Mouse (Mus musculus) forebrain, embryonic 16.5 days (tissue): ENCODE measurements at regions not wholly inside any gene's neighbourhood (a gene's known extent, or its start where the extent isn't known, plus 50 kb on each side); places are given as distances from the start of the nearest gene placed in this dataset.

Source experiments
- ATAC-seq: fragments of 200-750 bp; cut with Nextera tagmentation; 2 replicates; pipeline ENCODE4 v1.8.0; 2017; ENCODE audit warnings: mild to moderate bottlenecking, moderate library complexity
- H3K27ac ChIP-seq: fragments of 300-500 bp; sonication (generic); 2 replicates; pipeline ENCODE4 v1.5.1; 2014; ENCODE audit warnings: low read length, control low read depth
- H3K27me3 ChIP-seq: fragments of 300-500 bp; sonication (generic); replicated peaks from 2 replicates; pipeline ENCODE4 v1.6.1; 2014; ENCODE audit warnings: low read length; ENCODE audit not compliant: control insufficient read depth, insufficient read depth
- H3K36me3 ChIP-seq: fragments of 300-500 bp; sonication (generic); 2 replicates; pipeline ENCODE4 v1.6.1; 2014; ENCODE audit not compliant: control insufficient read depth, insufficient read depth
- H3K4me1 ChIP-seq: fragments of 300-500 bp; sonication (generic); replicated peaks from 2 replicates; pipeline ENCODE4 v1.6.1; 2014; ENCODE audit warnings: low read length; ENCODE audit not compliant: control insufficient read depth, insufficient read depth
- H3K4me2 ChIP-seq: fragments of 300-500 bp; sonication (generic); 2 replicates; pipeline ENCODE4 v1.6.1; 2014; ENCODE audit warnings: mild to moderate bottlenecking, low read length, control low read depth
- H3K4me3 ChIP-seq: fragments of 300-500 bp; sonication (generic); replicated peaks from 2 replicates; pipeline ENCODE4 v1.5.1; 2014; ENCODE audit warnings: mild to moderate bottlenecking, low read length, control low read depth
- H3K9ac ChIP-seq: fragments of 300-500 bp; sonication (generic); replicated peaks from 2 replicates; pipeline ENCODE4 v1.6.1; 2014; ENCODE audit warnings: low read depth, low read length, control low read depth
- H3K9me3 ChIP-seq: fragments of 300-500 bp; sonication (generic); 2 replicates; pipeline ENCODE4 v1.6.1; 2016; ENCODE audit warnings: low read length; ENCODE audit not compliant: control insufficient read depth
- WGBS: fragments of 180-500 bp; shearing (Covaris S2); extraction: QIAGEN DNeasy Blood & Tissue Kit; methylation state at CpG from one replicate; pipeline ENCODE4 v1.1.7; 2014; 5-methylcytosine and 5-hydroxymethylcytosine counted together

- Histone ChIP-seq H3K27ac (no peak overlapping the region), H3K9ac (no peak overlapping the region), H3K9me3 (no peaks in the 10 kb centered on the region), H3K4me1 (peaks cover 13% of the 10 kb centered on the region), H3K4me2 (no peak overlapping the region), H3K4me3 (no peak overlapping the region), H3K27me3 (no peaks in the 10 kb centered on the region), H3K36me3 (no peaks in the 10 kb centered on the region)
- ATAC-seq: peak; percentile 54; the same call in 1 of the 2 replicates
- 48% methylated on average over 10 of the region's 10 CpGs for WGBS
Observed at GRCm38 (mm10) chr3:101700974-101701610, 96.6 kb upstream of the Atp1a1 start.

DNA sequence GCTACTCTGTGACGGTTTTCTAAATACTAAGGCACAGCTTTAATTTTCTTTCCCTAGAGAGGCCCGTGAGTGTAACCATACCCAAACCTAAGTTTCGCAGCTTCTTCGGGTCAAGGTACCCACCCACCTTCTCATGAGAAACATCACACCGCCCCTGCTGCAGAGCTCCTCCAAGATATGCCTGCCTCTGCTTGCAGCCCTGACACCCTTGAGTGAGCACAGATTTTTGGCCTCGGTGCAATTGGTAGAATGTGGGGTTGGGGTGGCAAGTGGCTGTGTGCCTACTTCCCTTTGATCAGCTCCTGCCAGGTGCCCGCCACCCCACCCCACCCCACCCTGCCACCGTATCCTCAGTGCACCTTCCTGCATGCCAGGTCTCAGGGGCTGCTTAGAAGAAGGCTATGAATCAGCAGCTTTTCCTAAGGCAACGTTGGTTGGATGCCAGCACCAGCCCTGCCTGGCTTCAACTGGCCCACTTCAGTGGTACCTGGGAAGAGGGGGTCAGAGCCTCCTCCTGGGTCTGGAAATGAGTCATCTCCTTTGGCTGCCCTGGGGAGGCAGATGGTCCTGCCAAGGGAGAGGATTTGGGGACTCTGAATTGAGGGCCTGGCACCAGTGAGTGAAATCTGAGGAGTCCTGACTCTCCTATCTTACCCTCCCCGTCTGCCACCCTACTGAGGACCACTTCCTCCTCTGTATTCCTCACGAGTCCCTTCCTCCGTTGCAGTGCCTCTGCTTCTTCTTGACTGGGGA, 95.6 kb upstream of the Atp1a1 start:
- Histone ChIP-seq H3K36me3 (no peaks in the 10 kb centered on the region), H3K27ac (no peak overlapping the region), H3K4me3 (no peak overlapping the region), H3K27me3 (no peaks in the 10 kb centered on the region), H3K4me2 (no peak overlapping the region), H3K9me3 (no peaks in the 10 kb centered on the region), H3K4me1 (peaks cover 13% of the 10 kb centered on the region), H3K9ac (no peak overlapping the region)
- WGBS: 68% methylated on average over 12 of the region's 12 CpGs
- 0 out of 2 replicates have a peak, but pooled peaks have one; percentile 29 for ATAC-seq

DNA sequence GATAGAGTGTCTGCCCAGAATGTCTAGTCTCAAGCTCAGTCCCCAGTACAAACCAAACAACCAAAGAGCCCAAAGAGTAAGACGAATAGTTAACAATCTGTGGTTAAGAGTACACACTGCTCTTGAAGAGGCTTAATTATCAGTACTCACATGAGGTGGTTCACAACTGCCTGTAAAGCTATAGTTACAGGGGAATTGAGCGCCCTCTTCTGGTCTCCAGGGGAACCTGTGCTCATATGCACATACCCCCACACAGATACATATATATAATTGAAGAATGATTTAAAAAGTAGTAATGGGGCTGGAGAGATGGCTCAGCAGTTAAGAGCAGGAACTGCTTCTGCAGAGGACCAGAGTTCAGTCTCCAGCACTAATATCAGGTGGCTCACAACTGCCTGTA, 92.3 kb upstream of the Atp1a1 start:
- Histone ChIP-seq H3K36me3 (no peaks in the 10 kb centered on the region), H3K27ac (no peak overlapping the region), H3K9ac (no peak overlapping the region), H3K9me3 (no peaks in the 10 kb centered on the region), H3K4me2 (no peak overlapping the region), H3K4me1 (peaks cover 12% of the 10 kb centered on the region), H3K4me3 (no peak overlapping the region), H3K27me3 (no peaks in the 10 kb centered on the region)
- no peak for ATAC-seq
- 88% methylated on average over 2 of the region's 2 CpGs for WGBS

DNA sequence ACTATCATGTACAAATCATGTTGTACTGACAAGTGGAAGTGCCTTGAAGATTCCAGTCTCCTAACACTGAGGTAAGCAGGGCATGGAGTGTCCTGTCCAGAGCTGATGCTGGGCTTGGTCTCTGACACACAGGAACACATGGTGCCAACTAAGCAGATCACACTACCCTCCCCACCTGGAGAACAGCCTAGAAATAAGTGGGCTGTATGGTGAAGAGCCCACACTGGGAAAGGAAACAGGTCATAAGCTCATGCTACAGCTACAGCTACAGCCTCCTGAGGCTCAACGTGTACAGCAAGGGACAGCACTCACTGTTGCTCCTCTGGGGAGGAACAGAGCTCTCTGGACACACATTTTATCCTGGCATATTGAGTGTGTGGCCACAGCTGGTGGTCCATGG, 89.8 kb upstream of the Atp1a1 start:
- Histone ChIP-seq H3K9me3 (no peaks in the 10 kb centered on the region), H3K4me1 (no peaks in the 10 kb centered on the region), H3K27me3 (no peaks in the 10 kb centered on the region), H3K4me3 (no peak overlapping the region), H3K36me3 (no peaks in the 10 kb centered on the region), H3K9ac (no peak overlapping the region), H3K27ac (no peak overlapping the region), H3K4me2 (no peak overlapping the region)
- WGBS: 71% methylated on average over 1 of the region's 1 CpGs
- ATAC-seq: no peak

DNA sequence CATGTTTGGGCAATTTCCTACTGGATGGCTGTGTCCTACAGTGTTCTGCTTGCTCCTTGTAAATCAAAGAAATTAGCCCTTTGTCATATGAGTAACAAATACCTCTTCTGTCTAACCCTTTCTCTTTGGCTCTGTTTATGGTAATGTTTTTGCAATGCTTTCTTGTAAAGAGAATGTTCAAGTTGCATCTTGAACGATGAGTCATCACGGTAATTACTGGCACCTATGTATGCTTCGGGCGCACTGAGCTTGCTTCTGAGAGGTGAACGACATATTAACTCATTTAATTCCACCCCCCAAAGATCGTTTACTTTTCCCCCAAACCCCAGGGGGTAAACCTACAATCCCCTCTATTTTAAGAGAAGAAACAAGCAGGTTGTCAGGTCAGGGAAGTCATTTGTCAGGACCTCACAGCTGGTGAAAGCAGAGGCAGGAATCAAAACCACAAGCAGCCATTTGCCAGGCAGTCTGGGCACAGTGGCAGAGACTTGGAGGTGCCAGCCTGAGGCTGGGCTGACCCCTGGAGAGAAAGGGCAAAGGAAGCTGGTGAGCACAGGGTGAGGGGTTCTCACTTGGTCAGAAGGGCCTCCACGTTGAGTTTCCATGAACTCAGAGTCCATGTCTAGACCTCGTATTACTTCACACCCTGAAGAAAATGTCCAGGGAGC, 87.6 kb upstream of the Atp1a1 start:
- ATAC-seq: no peak
- Histone ChIP-seq H3K9me3 (no peaks in the 10 kb centered on the region), H3K4me2 (no peak overlapping the region), H3K9ac (no peak overlapping the region), H3K27me3 (no peaks in the 10 kb centered on the region), H3K4me3 (no peak overlapping the region), H3K36me3 (no peaks in the 10 kb centered on the region), H3K27ac (no peak overlapping the region), H3K4me1 (no peaks in the 10 kb centered on the region)
- 67% methylated on average over 8 of the region's 8 CpGs for WGBS

- Histone ChIP-seq H3K27ac (no peak overlapping the region), H3K9ac (no peak overlapping the region), H3K36me3 (no peaks in the 10 kb centered on the region), H3K27me3 (no peaks in the 10 kb centered on the region), H3K9me3 (no peaks in the 10 kb centered on the region), H3K4me3 (no peak overlapping the region), H3K4me1 (no peaks in the 10 kb centered on the region), H3K4me2 (no peak overlapping the region)
- no peak for ATAC-seq
- 61% methylated on average over 2 of the region's 2 CpGs for WGBS
Observed at GRCm38 (mm10) chr3:101690779-101691178, 86.3 kb upstream of the Atp1a1 start.

DNA sequence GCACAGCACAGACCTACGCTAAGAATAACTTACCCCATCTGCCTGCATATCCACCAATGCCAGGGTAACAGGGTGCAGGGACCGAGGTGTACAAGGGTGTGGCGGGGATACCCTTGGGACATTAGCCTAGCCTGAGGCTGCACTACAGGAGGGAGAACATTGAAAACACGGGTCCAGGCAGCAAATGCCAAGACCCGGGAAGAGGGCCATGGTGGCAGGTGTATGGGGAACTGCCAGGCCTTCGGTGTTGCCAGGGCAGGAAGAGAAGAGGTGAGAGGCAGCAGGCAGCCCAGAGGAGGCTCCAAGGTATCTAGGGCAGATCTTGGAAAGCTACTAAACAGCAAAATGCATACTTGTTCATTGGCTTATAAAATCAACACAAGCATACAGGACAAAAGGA, 85.7 kb upstream of the Atp1a1 start:
- H3K27ac ChIP-seq: no peak overlapping the region
- no peak overlapping the region for H3K9ac ChIP-seq
- H3K4me2 ChIP-seq: no peak overlapping the region
- H3K36me3 ChIP-seq: no peaks in the 10 kb centered on the region
- H3K4me1 ChIP-seq: no peaks in the 10 kb centered on the region
- ATAC-seq: no peak
- WGBS: 81% methylated on average over 6 of the region's 6 CpGs
- no peak overlapping the region for H3K4me3 ChIP-seq
- H3K27me3 ChIP-seq: no peaks in the 10 kb centered on the region
- no peaks in the 10 kb centered on the region for H3K9me3 ChIP-seq

GRCm38 (mm10) chr3:101685203-101685602, 80.7 kb upstream of the Atp1a1 start:
- WGBS: 78% methylated on average over 7 of the region's 7 CpGs
- no peak overlapping the region for H3K4me2 ChIP-seq

DNA sequence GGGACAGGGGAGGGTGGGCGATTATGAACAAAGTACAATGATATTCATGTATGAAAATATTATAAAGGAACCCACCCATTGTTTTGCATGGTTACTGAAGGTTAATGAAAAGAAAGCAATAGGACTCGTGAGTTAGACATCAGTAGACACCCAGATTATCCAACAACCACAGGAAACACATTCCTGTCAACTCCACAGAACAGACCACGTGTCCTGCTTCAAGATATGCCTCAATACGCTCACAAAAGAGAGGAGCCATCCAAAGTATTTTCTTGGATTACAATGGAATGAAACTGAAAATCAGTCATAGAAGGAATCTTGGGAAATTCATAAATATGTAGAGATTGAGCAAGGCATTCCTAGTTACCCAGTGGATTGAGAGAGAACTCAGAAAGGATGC, 68.5 kb upstream of the Atp1a1 start:
- Histone ChIP-seq H3K9ac (no peak overlapping the region), H3K4me3 (no peak overlapping the region), H3K27ac (no peak overlapping the region), H3K9me3 (no peaks in the 10 kb centered on the region), H3K36me3 (no peaks in the 10 kb centered on the region), H3K4me2 (no peak overlapping the region), H3K27me3 (no peaks in the 10 kb centered on the region), H3K4me1 (no peaks in the 10 kb centered on the region)
- WGBS: 86% methylated on average over 4 of the region's 4 CpGs
- no peak for ATAC-seq

More at GRCm38 (mm10) chr3:101685203-101685602, 80.7 kb upstream of the Atp1a1 start:
- H3K36me3 ChIP-seq: no peaks in the 10 kb centered on the region
- no peak overlapping the region for H3K9ac ChIP-seq
- no peak overlapping the region for H3K4me3 ChIP-seq
- no peaks in the 10 kb centered on the region for H3K9me3 ChIP-seq
- no peaks in the 10 kb centered on the region for H3K27me3 ChIP-seq
- ATAC-seq: no peak
- H3K27ac ChIP-seq: no peak overlapping the region
- no peaks in the 10 kb centered on the region for H3K4me1 ChIP-seq
